Mouse (Mus musculus) G1E (cell line): ENCODE data around the gene Lbh.

Source experiments
- CTCF ChIP-seq: IDR thresholded peaks from 2 replicates; pipeline ENCODE4 v1.5.1; 2012; ENCODE audit warnings: low read depth, low read length, inconsistent platforms, mixed read lengths
- GATA1 ChIP-seq: IDR thresholded peaks from 2 replicates; pipeline ENCODE4 v1.6.1; 2012; ENCODE audit warnings: borderline replicate concordance, low read length, inconsistent platforms, mixed read lengths
- GATA2 ChIP-seq: IDR thresholded peaks from 2 replicates; pipeline ENCODE4 v1.6.1; 2012; ENCODE audit warnings: low read depth, low read length, inconsistent platforms, borderline replicate concordance
- POLR2AphosphoS5 ChIP-seq: IDR thresholded peaks from 2 replicates; pipeline ENCODE4 v1.6.1; 2012; ENCODE audit warnings: low read depth, low read length, inconsistent platforms; ENCODE audit not compliant: insufficient replicate concordance
- TAL1 ChIP-seq: conservative IDR thresholded peaks from 2 replicates; pipeline ENCODE4 v1.6.1; 2012; ENCODE audit warnings: low read depth, low read length, inconsistent platforms, mixed read lengths

DNA sequence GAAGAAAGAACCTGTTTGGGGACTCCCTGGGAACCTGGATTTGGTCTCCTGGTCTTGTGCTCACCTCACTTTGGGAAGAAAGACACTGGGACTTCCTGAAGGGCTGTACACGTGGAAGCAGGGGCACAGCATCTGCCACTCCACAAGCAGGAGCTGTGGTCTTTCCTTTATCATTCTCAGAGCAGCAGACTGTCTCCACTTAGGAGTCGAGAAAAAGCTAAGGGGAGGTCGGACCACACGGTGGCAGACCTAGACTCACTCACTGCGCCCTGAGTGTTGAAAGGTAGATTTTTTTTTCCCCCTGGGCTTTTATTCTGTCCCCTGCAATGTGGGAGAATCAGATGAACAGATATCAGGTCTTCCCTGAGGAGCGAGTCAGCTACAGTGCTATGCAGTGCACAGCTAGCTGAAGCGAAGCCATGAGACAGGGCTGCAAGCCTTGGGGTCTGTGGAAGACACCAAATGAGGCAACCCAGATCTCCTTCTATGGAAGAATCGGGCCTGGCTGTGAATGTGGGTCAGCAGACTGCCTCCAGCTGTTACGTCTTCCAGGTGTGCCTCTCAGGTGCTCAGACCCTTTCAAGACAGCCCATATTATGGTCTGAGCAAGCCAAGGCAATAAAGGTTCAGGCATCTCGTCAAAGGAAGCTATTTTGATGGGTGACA lies 11.7 kb upstream of the Lbh start:
- TF ChIP-seq CTCF (no peak), TAL1 (no peak), POLR2AphosphoS5 (no peak), GATA2 (no peak), GATA1 (no peak)
